Comparison of ENCODE assay signal across 7 mouse cellular contexts in genomic region chrX:96025876-96026275, GRCm38 (mm10).
DNase-seq lines count a peak whose midpoint lies in the region; ATAC-seq lines count a peak whose summit lies in the region.

No protein-coding gene starts in this region.

- peak; percentile 90 for ATAC-seq in CD4-positive, CD25-positive, alpha-beta regulatory T cell, adult 4 months
- ATAC-seq in activated CD4-positive, CD25-positive, alpha-beta regulatory T cell, adult 4 months, result peak; percentile 90
- ATAC-seq in hindbrain, embryonic 11.5 days (ENCODE audit: low FRiP score), result no peak

- 59% methylated on average over 5 of the region's 5 CpGs for WGBS in heart, embryonic 10.5 days
- WGBS in hindbrain, embryonic 11.5 days, result 70% methylated on average over 5 of the region's 5 CpGs

- no peaks in the 10 kb centered on the region for H3K36me3 ChIP-seq in heart, embryonic 10.5 days
- no peaks in the 10 kb centered on the region for H3K36me3 ChIP-seq in hindbrain, embryonic 11.5 days (ENCODE audit: control insufficient read depth, insufficient read depth, low read length)

- H3K4me2 ChIP-seq in hindbrain, embryonic 11.5 days (replicated peaks; ENCODE audit: low read depth, low read length), result no peak overlapping the region

- no peak overlapping the region for H3K9ac ChIP-seq in hindbrain, embryonic 11.5 days (ENCODE audit: low read depth, low read length)

- H3K9me3 ChIP-seq in heart, embryonic 10.5 days, result no peaks in the 10 kb centered on the region
- H3K9me3 ChIP-seq in hindbrain, embryonic 11.5 days (ENCODE audit: control insufficient read depth, low read length), result no peaks in the 10 kb centered on the region

- H3K4me3 ChIP-seq in heart, embryonic 10.5 days, result no peak overlapping the region
- H3K4me3 ChIP-seq in hindbrain, embryonic 11.5 days (ENCODE audit: low read depth, low read length), result no peak overlapping the region

- no peak overlapping the region for H3K27ac ChIP-seq in heart, embryonic 10.5 days
- no peak overlapping the region for H3K27ac ChIP-seq in hindbrain, embryonic 11.5 days (ENCODE audit: low read depth, low read length)

- no peaks in the 10 kb centered on the region for H3K4me1 ChIP-seq in heart, embryonic 10.5 days
- no peaks in the 10 kb centered on the region for H3K4me1 ChIP-seq in hindbrain, embryonic 11.5 days (replicated peaks; ENCODE audit: control insufficient read depth, insufficient read depth, low read length)

- DNase-seq in heart, embryonic 10.5 days (ENCODE audit: low spot score), result peak; percentile 73
- DNase-seq in kidney, postnatal 36 days, result peak; percentile 18 to 56
- DNase-seq in skeletal muscle tissue, adult 2 months (ENCODE audit: low read depth, low spot score), result peak; percentile 21
- no peak for DNase-seq in hindbrain, embryonic 11.5 days (ENCODE audit: low spot score)
- DNase-seq in cerebellum, postnatal 10 days, result no peak

- H3K27me3 ChIP-seq in heart, embryonic 10.5 days (ENCODE audit: insufficient read depth, poor library complexity, severe bottlenecking), result no peaks in the 10 kb centered on the region; the same call in 1 of the 2 replicates
- H3K27me3 ChIP-seq in hindbrain, embryonic 11.5 days (ENCODE audit: control insufficient read depth, insufficient read depth, low read length), result no peaks in the 10 kb centered on the region

Comparison
In these comparisons a context has a peak if more than half of its experiments do, and no peak if none do; other contexts are left out.
1. DNase-seq: peak in heart, embryonic 10.5 days (single experiment), kidney, postnatal 36 days (2 of 2) and skeletal muscle tissue, adult 2 months (single experiment); none in hindbrain, embryonic 11.5 days (single experiment) and cerebellum, postnatal 10 days (0 of 2).